Mouse (Mus musculus) heart, embryonic 13.5 days (tissue): Measurements from ENCODE around the gene Sapcd2. TPM values are rescaled to one million over a fixed set of nuclear protein-coding genes. Genes with fewer than 3 reads are reported as not detected.

Experiments
- ATAC-seq: fragments of 200-750 bp; cut with Nextera tagmentation; 2 replicates; pipeline ENCODE4 v1.8.0; 2017; ENCODE audit warnings: moderate TSS enrichment; ENCODE audit not compliant: insufficient number of reproducible peaks, low FRiP score, low TSS enrichment; ENCODE audit errors: extremely low read depth
- H3K27ac ChIP-seq: fragments of 300-500 bp; sonication (generic); replicated peaks from 2 replicates; pipeline ENCODE4 v1.5.1; 2015; ENCODE audit warnings: moderate library complexity, mild to moderate bottlenecking, inconsistent platforms
- H3K27me3 ChIP-seq: fragments of 300-500 bp; sonication (generic); replicated peaks from 2 replicates; pipeline ENCODE4 v1.6.1; 2015; ENCODE audit warnings: mild to moderate bottlenecking, inconsistent platforms
- H3K36me3 ChIP-seq: fragments of 300-500 bp; sonication (generic); 2 replicates; pipeline ENCODE4 v1.6.1; 2015; ENCODE audit warnings: mild to moderate bottlenecking, inconsistent platforms
- H3K4me1 ChIP-seq: fragments of 300-500 bp; sonication (generic); 2 replicates; pipeline ENCODE4 v1.6.1; 2015; ENCODE audit warnings: inconsistent platforms
- H3K4me2 ChIP-seq: fragments of 300-500 bp; sonication (generic); 2 replicates; pipeline ENCODE4 v1.6.1; 2015; ENCODE audit warnings: inconsistent platforms, mild to moderate bottlenecking, moderate library complexity
- H3K4me3 ChIP-seq: fragments of 300-500 bp; sonication (generic); 2 replicates; pipeline ENCODE4 v1.5.1; 2015; ENCODE audit warnings: moderate library complexity, mild to moderate bottlenecking, inconsistent platforms
- H3K9ac ChIP-seq: fragments of 300-500 bp; sonication (generic); 2 replicates; pipeline ENCODE4 v1.6.1; 2015; ENCODE audit warnings: inconsistent platforms, mild to moderate bottlenecking, moderate library complexity
- H3K9me3 ChIP-seq: fragments of 300-500 bp; sonication (generic); 2 replicates; pipeline ENCODE4 v1.6.1; 2016; ENCODE audit warnings: inconsistent platforms
- WGBS: fragments of 180-500 bp; shearing (Covaris S2); methylation state at CpG from one replicate; pipeline ENCODE4 v1.1.7; 2015; ENCODE audit warnings: mixed read lengths; 5-methylcytosine and 5-hydroxymethylcytosine counted together
- polyA plus RNA-seq: library from polyadenylated mRNA; unstranded; fragments of >200 nt; fragmentation: Nextera tagmentation; extraction: Ambion mirVana; gene quantifications from 2 replicates; pipeline ENCODE4 v1.2.1, GENCODE M21; 2015

The Sapcd2 gene
- polyA plus RNA-seq, 1 experiment from 2014 or later: 16.5 TPM

- Histone ChIP-seq H3K27ac (no peak overlapping the region), H3K4me3 (no peak overlapping the region), H3K9ac (no peak overlapping the region), H3K9me3 (no peaks in the 10 kb centered on the region), H3K36me3 (peaks cover 33% of the 10 kb centered on the region), H3K4me2 (no peak overlapping the region), H3K27me3 (peaks cover 13% of the 10 kb centered on the region), H3K4me1 (peaks cover 23% of the 10 kb centered on the region)
- ATAC-seq: no peak
- 57% methylated on average over 4 of the region's 4 CpGs for WGBS
Measured at GRCm38 (mm10) chr2:25376589-25376988, 4.5 kb downstream of the Sapcd2 start.

GRCm38 (mm10) chr2:25384492-25384891, 12.4 kb downstream of the Sapcd2 start:
- Histone ChIP-seq H3K4me1 (no peaks in the 10 kb centered on the region), H3K9ac (no peak overlapping the region), H3K36me3 (no peaks in the 10 kb centered on the region), H3K27ac (no peak overlapping the region), H3K27me3 (peaks cover 25% of the 10 kb centered on the region; the same call in 1 of the 2 replicates), H3K4me3 (no peak overlapping the region), H3K4me2 (no peak overlapping the region), H3K9me3 (no peaks in the 10 kb centered on the region)
- 53% methylated on average over 5 of the region's 5 CpGs for WGBS
- no peak for ATAC-seq

- no peak overlapping the region for H3K4me3 ChIP-seq
- H3K27me3 ChIP-seq: peaks cover 58% of the 10 kb centered on the region
- no peak overlapping the region for H3K9ac ChIP-seq
- no peak for ATAC-seq
- peaks cover 22% of the 10 kb centered on the region for H3K4me1 ChIP-seq
- H3K27ac ChIP-seq: no peak overlapping the region
- 57% methylated on average over 5 of the region's 5 CpGs for WGBS
- no peak overlapping the region for H3K4me2 ChIP-seq
- H3K36me3 ChIP-seq: no peaks in the 10 kb centered on the region
- no peaks in the 10 kb centered on the region for H3K9me3 ChIP-seq
Measured at GRCm38 (mm10) chr2:25391266-25391665, 19.1 kb downstream of the Sapcd2 start.

- no peak overlapping the region for H3K9ac ChIP-seq
- peaks cover 24% of the 10 kb centered on the region for H3K4me1 ChIP-seq
- H3K4me2 ChIP-seq: no peak overlapping the region
- H3K27ac ChIP-seq: no peak overlapping the region
- WGBS: 37% methylated on average over 3 of the region's 3 CpGs
- no peak overlapping the region for H3K4me3 ChIP-seq
- no peak for ATAC-seq
- H3K9me3 ChIP-seq: no peaks in the 10 kb centered on the region
- peaks cover 78% of the 10 kb centered on the region for H3K27me3 ChIP-seq
- no peaks in the 10 kb centered on the region for H3K36me3 ChIP-seq
Measured at GRCm38 (mm10) chr2:25394281-25395221, 22.4 kb downstream of the Sapcd2 start.

- Histone ChIP-seq H3K4me2 (peak within 1 kb of the TSS; percentile 74), H3K9ac (peak within 1 kb of the TSS; percentile 59), H3K27ac (no peak within 1 kb of the TSS), H3K4me3 (peak within 1 kb of the TSS; percentile 51), H3K4me1 (peaks cover 27% of the 10 kb centered on the region), H3K36me3 (no peaks in the 10 kb centered on the region), H3K9me3 (no peaks in the 10 kb centered on the region), H3K27me3 (peaks cover 92% of the 10 kb centered on the region)
- WGBS: 2% methylated on average over 57 of the region's 57 CpGs
- 0 out of 2 replicates have a peak, but pooled peaks have one; percentile 22 for ATAC-seq
Measured at GRCm38 (mm10) chr2:25395721-25396596, 23.8 kb downstream of the Sapcd2 start, which contains the start of gene Entpd2. Gene Entpd2, plus strand, starts transcription at chr2:25395874.

GRCm38 (mm10) chr2:25396597-25396983, 24.5 kb downstream of the Sapcd2 start:
- Histone ChIP-seq H3K4me3 (peak overlapping the region; percentile 51; the same call in 1 of the 2 replicates), H3K27me3 (peaks cover 96% of the 10 kb centered on the region), H3K4me2 (peak overlapping the region; percentile 74), H3K9ac (no peak overlapping the region), H3K9me3 (no peaks in the 10 kb centered on the region), H3K36me3 (no peaks in the 10 kb centered on the region), H3K4me1 (peaks cover 27% of the 10 kb centered on the region), H3K27ac (no peak overlapping the region)
- WGBS: 19% methylated on average over 3 of the region's 3 CpGs
- ATAC-seq: no peak

GRCm38 (mm10) chr2:25397010-25397409, 24.9 kb downstream of the Sapcd2 start:
- H3K9me3 ChIP-seq: no peaks in the 10 kb centered on the region
- no peak for ATAC-seq
- H3K4me2 ChIP-seq: no peak overlapping the region
- WGBS: 46% methylated on average over 1 of the region's 1 CpGs
- H3K27me3 ChIP-seq: peaks cover 96% of the 10 kb centered on the region
- H3K4me1 ChIP-seq: peaks cover 27% of the 10 kb centered on the region
- no peak overlapping the region for H3K4me3 ChIP-seq
- H3K36me3 ChIP-seq: no peaks in the 10 kb centered on the region
- H3K9ac ChIP-seq: no peak overlapping the region
- no peak overlapping the region for H3K27ac ChIP-seq

- Histone ChIP-seq H3K27me3 (peaks cover 100% of the 10 kb centered on the region), H3K27ac (no peak overlapping the region), H3K4me3 (no peak overlapping the region), H3K9me3 (no peaks in the 10 kb centered on the region), H3K36me3 (no peaks in the 10 kb centered on the region), H3K4me2 (no peak overlapping the region), H3K9ac (no peak overlapping the region), H3K4me1 (peaks cover 31% of the 10 kb centered on the region)
- 84% methylated on average over 7 of the region's 7 CpGs for WGBS
- no peak for ATAC-seq
Measured at GRCm38 (mm10) chr2:25398065-25398464, 25.9 kb downstream of the Sapcd2 start.

- peaks cover 31% of the 10 kb centered on the region for H3K4me1 ChIP-seq
- no peaks in the 10 kb centered on the region for H3K36me3 ChIP-seq
- 54% methylated on average over 8 of the region's 8 CpGs for WGBS
- no peak within 1 kb of the TSS for H3K9ac ChIP-seq
- ATAC-seq: no peak
- H3K4me2 ChIP-seq: no peak within 1 kb of the TSS
- H3K9me3 ChIP-seq: no peaks in the 10 kb centered on the region
- no peak within 1 kb of the TSS for H3K4me3 ChIP-seq
- H3K27ac ChIP-seq: no peak within 1 kb of the TSS
- H3K27me3 ChIP-seq: peaks cover 100% of the 10 kb centered on the region
Measured at GRCm38 (mm10) chr2:25399051-25399450, 26.9 kb downstream of the Sapcd2 start, which contains the start of gene Npdc1. Gene Npdc1, plus strand, starts transcription at chr2:25399351.

- no peaks in the 10 kb centered on the region for H3K9me3 ChIP-seq
- peak overlapping the region; percentile 10 for H3K4me2 ChIP-seq
- no peak for ATAC-seq
- WGBS: 20% methylated on average over 16 of the region's 16 CpGs
- no peak overlapping the region for H3K27ac ChIP-seq
- H3K4me3 ChIP-seq: no peak overlapping the region; the same call in 1 of the 2 replicates
- no peaks in the 10 kb centered on the region for H3K36me3 ChIP-seq
- H3K27me3 ChIP-seq: peaks cover 99% of the 10 kb centered on the region
- no peak overlapping the region for H3K9ac ChIP-seq
- peaks cover 19% of the 10 kb centered on the region for H3K4me1 ChIP-seq
Measured at GRCm38 (mm10) chr2:25400291-25400690, 28.2 kb downstream of the Sapcd2 start.

- Histone ChIP-seq H3K4me2 (peak overlapping the region; percentile 10), H3K4me3 (no peak overlapping the region; the same call in 1 of the 2 replicates), H3K27ac (no peak overlapping the region), H3K4me1 (peaks cover 15% of the 10 kb centered on the region), H3K36me3 (no peaks in the 10 kb centered on the region), H3K9me3 (no peaks in the 10 kb centered on the region), H3K9ac (no peak overlapping the region), H3K27me3 (peaks cover 99% of the 10 kb centered on the region)
- WGBS: 3% methylated on average over 17 of the region's 17 CpGs
- ATAC-seq: no peak
Measured at GRCm38 (mm10) chr2:25400764-25401163, 28.6 kb downstream of the Sapcd2 start.
